Mouse (Mus musculus): ENCODE data around the gene Oas1a. TPM values are rescaled to one million over a fixed set of nuclear protein-coding genes. Genes with fewer than 3 reads are reported as not detected.
A peak's percentile ranks its signal among the peaks of the same experiment; 100 is the strongest.
"Not testable (repeated sequence)": the region's sequence is repeated elsewhere in the genome, so short reads cannot be mapped to it uniquely, and the experiment has no call there.

Gene Oas1a
- 0.49 and 0.78 TPM in 2 replicates for polyA plus RNA-seq (2016; fragmentation: Nextera tagmentation; extraction: Ambion mirVana)

- WGBS, result 32% methylated on average over 9 of the region's 12 CpGs
- H3K4me2 ChIP-seq (replicated peaks), result not testable (repeated sequence)
Observed at GRCm38 (mm10) chr5:120906791-120907733, at the start of gene Oas1a. Gene Oas1a (minus strand): TSS chr5:120907521.

GRCm38 (mm10) chr5:120953974-120954373, 46.7 kb upstream of the Oas1a start:
- no peaks in the 10 kb centered on the region for H3K4me1 ChIP-seq
- WGBS, result 15% methylated on average over 5 of the region's 5 CpGs
- no peak overlapping the region for H3K4me3 ChIP-seq

More at GRCm38 (mm10) chr5:120906791-120907733, at the start of gene Oas1a:
- not testable (repeated sequence) for H3K36me3 ChIP-seq; H3K9me3 ChIP-seq; H3K4me3 ChIP-seq; H3K27me3 ChIP-seq; ATAC-seq (ENCODE audit: insufficient number of reproducible peaks, insufficient read depth, low FRiP score, low TSS enrichment); H3K9ac ChIP-seq; H3K27ac ChIP-seq; H3K4me1 ChIP-seq

GRCm38 (mm10) chr5:120952242-120952770, 45.0 kb upstream of the Oas1a start:
- no peak overlapping the region for H3K4me2 ChIP-seq (replicated peaks)
- H3K9me3 ChIP-seq, result no peaks in the 10 kb centered on the region
- H3K27me3 ChIP-seq, result no peaks in the 10 kb centered on the region
- no peak for ATAC-seq (ENCODE audit: insufficient number of reproducible peaks, insufficient read depth, low FRiP score, low TSS enrichment)
- no peak overlapping the region for H3K27ac ChIP-seq
- H3K4me1 ChIP-seq, result no peaks in the 10 kb centered on the region
- H3K9ac ChIP-seq, result no peak overlapping the region
- H3K36me3 ChIP-seq, result no peaks in the 10 kb centered on the region
- no peak overlapping the region for H3K4me3 ChIP-seq
- 72% methylated on average over 10 of the region's 10 CpGs for WGBS

More at GRCm38 (mm10) chr5:120953974-120954373, 46.7 kb upstream of the Oas1a start:
- no peak overlapping the region for H3K9ac ChIP-seq
- H3K9me3 ChIP-seq, result no peaks in the 10 kb centered on the region
- no peak overlapping the region for H3K4me2 ChIP-seq (replicated peaks)
- H3K27ac ChIP-seq, result no peak overlapping the region
- no peak for ATAC-seq (ENCODE audit: insufficient number of reproducible peaks, insufficient read depth, low FRiP score, low TSS enrichment)
- no peaks in the 10 kb centered on the region for H3K36me3 ChIP-seq
- no peaks in the 10 kb centered on the region for H3K27me3 ChIP-seq

- 63% methylated on average over 10 of the region's 10 CpGs for WGBS
- Histone ChIP-seq H3K27me3 (no peaks in the 10 kb centered on the region), H3K36me3 (no peaks in the 10 kb centered on the region), H3K4me1 (no peaks in the 10 kb centered on the region), H3K4me3 (no peak overlapping the region), H3K27ac (no peak overlapping the region), H3K9me3 (no peaks in the 10 kb centered on the region), H3K9ac (no peak overlapping the region), H3K4me2 (replicated peaks) (no peak overlapping the region)
- ATAC-seq (ENCODE audit: insufficient number of reproducible peaks, insufficient read depth, low FRiP score, low TSS enrichment), result no peak
Observed at GRCm38 (mm10) chr5:120942076-120942475, 34.8 kb upstream of the Oas1a start.

- Histone ChIP-seq H3K27me3 (no peaks in the 10 kb centered on the region), H3K36me3 (no peaks in the 10 kb centered on the region), H3K4me3 (no peak overlapping the region), H3K9me3 (no peaks in the 10 kb centered on the region), H3K27ac (no peak overlapping the region), H3K4me1 (no peaks in the 10 kb centered on the region), H3K9ac (no peak overlapping the region), H3K4me2 (replicated peaks) (no peak overlapping the region)
- ATAC-seq (ENCODE audit: insufficient number of reproducible peaks, insufficient read depth, low FRiP score, low TSS enrichment), result no peak
- 48% methylated on average over 8 of the region's 8 CpGs for WGBS
Observed at GRCm38 (mm10) chr5:120938586-120938985, 31.3 kb upstream of the Oas1a start.

- H3K27me3 ChIP-seq, result no peaks in the 10 kb centered on the region
- ATAC-seq (ENCODE audit: insufficient number of reproducible peaks, insufficient read depth, low FRiP score, low TSS enrichment), result peak; percentile 41; the same call in 1 of the 2 replicates
- H3K36me3 ChIP-seq, result no peaks in the 10 kb centered on the region
- H3K4me1 ChIP-seq, result no peaks in the 10 kb centered on the region
- H3K9ac ChIP-seq, result no peak overlapping the region
- H3K4me3 ChIP-seq, result no peak overlapping the region
- H3K9me3 ChIP-seq, result no peaks in the 10 kb centered on the region
- H3K27ac ChIP-seq, result no peak overlapping the region
- 69% methylated on average over 4 of the region's 4 CpGs for WGBS
- H3K4me2 ChIP-seq (replicated peaks), result no peak overlapping the region
Observed at GRCm38 (mm10) chr5:120937841-120938240, 30.5 kb upstream of the Oas1a start.

- no peak overlapping the region for H3K4me3 ChIP-seq
- H3K9ac ChIP-seq, result no peak overlapping the region
- no peaks in the 10 kb centered on the region for H3K36me3 ChIP-seq
- H3K4me1 ChIP-seq, result no peaks in the 10 kb centered on the region
- ATAC-seq (ENCODE audit: insufficient number of reproducible peaks, insufficient read depth, low FRiP score, low TSS enrichment), result no peak
- WGBS, result 26% methylated on average over 5 of the region's 5 CpGs
- no peaks in the 10 kb centered on the region for H3K27me3 ChIP-seq
- H3K27ac ChIP-seq, result no peak overlapping the region
- H3K9me3 ChIP-seq, result no peaks in the 10 kb centered on the region
- no peak overlapping the region for H3K4me2 ChIP-seq (replicated peaks)
Observed at GRCm38 (mm10) chr5:120933966-120934365, 26.6 kb upstream of the Oas1a start.

GRCm38 (mm10) chr5:120927036-120927435, 19.7 kb upstream of the Oas1a start:
- Histone ChIP-seq H3K9ac (no peak overlapping the region), H3K4me1 (no peaks in the 10 kb centered on the region), H3K4me3 (no peak overlapping the region), H3K9me3 (no peaks in the 10 kb centered on the region), H3K27me3 (no peaks in the 10 kb centered on the region), H3K4me2 (replicated peaks) (no peak overlapping the region), H3K27ac (no peak overlapping the region), H3K36me3 (no peaks in the 10 kb centered on the region)
- ATAC-seq (ENCODE audit: insufficient number of reproducible peaks, insufficient read depth, low FRiP score, low TSS enrichment), result no peak
- WGBS, result 6% methylated on average over 1 of the region's 1 CpGs

GRCm38 (mm10) chr5:120926311-120926710, 19.0 kb upstream of the Oas1a start:
- 56% methylated on average over 2 of the region's 2 CpGs for WGBS
- not testable (repeated sequence) for H3K9ac ChIP-seq; H3K27me3 ChIP-seq; H3K4me3 ChIP-seq; H3K4me2 ChIP-seq (replicated peaks); H3K9me3 ChIP-seq; H3K4me1 ChIP-seq; H3K36me3 ChIP-seq; H3K27ac ChIP-seq; ATAC-seq (ENCODE audit: insufficient number of reproducible peaks, insufficient read depth, low FRiP score, low TSS enrichment)

- H3K27ac ChIP-seq; H3K9ac ChIP-seq; H3K27me3 ChIP-seq; H3K4me1 ChIP-seq; H3K4me2 ChIP-seq (replicated peaks); H3K9me3 ChIP-seq; H3K36me3 ChIP-seq; H3K4me3 ChIP-seq; ATAC-seq (ENCODE audit: insufficient number of reproducible peaks, insufficient read depth, low FRiP score, low TSS enrichment): not testable (repeated sequence)
- WGBS, result 91% methylated on average over 4 of the region's 4 CpGs
Observed at GRCm38 (mm10) chr5:120924520-120924919, 17.2 kb upstream of the Oas1a start.

- Histone ChIP-seq H3K36me3 (no peaks in the 10 kb centered on the region), H3K4me3 (no peak overlapping the region), H3K27ac (no peak overlapping the region), H3K27me3 (no peaks in the 10 kb centered on the region), H3K9ac (no peak overlapping the region), H3K4me1 (no peaks in the 10 kb centered on the region), H3K9me3 (no peaks in the 10 kb centered on the region), H3K4me2 (replicated peaks) (no peak overlapping the region)
- 77% methylated on average over 4 of the region's 4 CpGs for WGBS
- no peak for ATAC-seq (ENCODE audit: insufficient number of reproducible peaks, insufficient read depth, low FRiP score, low TSS enrichment)
Observed at GRCm38 (mm10) chr5:120923969-120924368, 16.6 kb upstream of the Oas1a start.

- H3K9ac ChIP-seq, result no peak overlapping the region
- no peaks in the 10 kb centered on the region for H3K36me3 ChIP-seq
- 79% methylated on average over 3 of the region's 3 CpGs for WGBS
- no peaks in the 10 kb centered on the region for H3K4me1 ChIP-seq
- ATAC-seq (ENCODE audit: insufficient number of reproducible peaks, insufficient read depth, low FRiP score, low TSS enrichment), result no peak
- no peaks in the 10 kb centered on the region for H3K27me3 ChIP-seq
- no peak overlapping the region for H3K4me3 ChIP-seq
- no peak overlapping the region for H3K4me2 ChIP-seq (replicated peaks)
- H3K9me3 ChIP-seq, result no peaks in the 10 kb centered on the region
- no peak overlapping the region for H3K27ac ChIP-seq
Observed at GRCm38 (mm10) chr5:120920296-120920695, 13.0 kb upstream of the Oas1a start.
